Mouse (Mus musculus): Measurements from ENCODE around the gene Tmem53.

GRCm38 (mm10) chr4:117277687-117278086 is 25.9 kb downstream of the Tmem53 start:
- TF ChIP-seq POLR2A (IDR thresholded peaks at IDR 0.05; ENCODE audit: control insufficient read depth in 1 of 2, insufficient read depth in 1 of 2, low read depth in 1 of 2, low read length in 2 of 2, poor library complexity in 1 of 2) (no peak), USF2 (IDR thresholded peaks at IDR 0.05; ENCODE audit: borderline replicate concordance in 1 of 2, insufficient read depth in 1 of 2, low read depth in 1 of 2, low read length in 2 of 2) (no peak), NRF1 (IDR thresholded peaks at IDR 0.05; ENCODE audit: insufficient read depth, low read depth, low read length, poor library complexity, severe bottlenecking) (no peak), EP300 (IDR thresholded peaks at IDR 0.05; ENCODE audit: low read depth in 1 of 2, low read length in 2 of 2) (no peak), CTCF (IDR thresholded peaks at IDR 0.05 in 2 of 3, conservative IDR thresholded peaks at IDR 0.05 in 1 of 3; ENCODE audit: control insufficient read depth in 1 of 3, insufficient read depth in 1 of 3, low read depth in 2 of 3, low read length in 3 of 3, poor library complexity in 1 of 3, severe bottlenecking in 1 of 3) (no peak), CHD1 (IDR thresholded peaks at IDR 0.05; ENCODE audit: low read depth, low read length) (no peak)
